Mouse (Mus musculus) myocyte (in vitro differentiated cells): ENCODE data around the gene Defb23.

Experiments used
- MAX ChIP-seq: IDR thresholded peaks from one replicate; pipeline ENCODE4 v1.6.1; 2011; ENCODE audit warnings: low read depth, mild to moderate bottlenecking, control low read depth
- SRF ChIP-seq: IDR thresholded peaks from one replicate; pipeline ENCODE4 v1.6.1; 2011; ENCODE audit warnings: low read depth; ENCODE audit not compliant: control insufficient read depth, insufficient read length
- TCF12 ChIP-seq: IDR thresholded peaks from one replicate; pipeline ENCODE4 v1.6.1; 2011; ENCODE audit warnings: mild to moderate bottlenecking, control low read depth; ENCODE audit not compliant: poor library complexity, insufficient read depth, severe bottlenecking
- USF1 ChIP-seq: IDR thresholded peaks from one replicate; pipeline ENCODE4 v1.6.1; 2011; ENCODE audit warnings: low read depth, mild to moderate bottlenecking, control low read depth, moderate library complexity

GRCm38 (mm10) chr2:152409781-152410180 lies 54.6 kb downstream of the Defb23 start:
- TF ChIP-seq MAX = no peak
- no peak for TF ChIP-seq TCF12
- TF ChIP-seq SRF = no peak
- TF ChIP-seq USF1 = no peak
